Mouse (Mus musculus) spleen, postnatal 4 days (tissue): ENCODE results near the gene Tgm7.

Experiments
- DNase-seq, 2 experiments: peaks; one replicate each; pipeline ENCODE4 v3.0.0; 2022; ENCODE audit warnings: low spot score in 2 of 2

Tgm7 gene

GRCm38 (mm10) chr2:121074747-121075146 is 34.8 kb downstream of the Tgm7 start:
- DNase-seq, result no peak

GRCm38 (mm10) chr2:121071871-121072270 is 37.7 kb downstream of the Tgm7 start:
- DNase-seq, result no peak

- DNase-seq, result no peak
Measured at GRCm38 (mm10) chr2:121069506-121069905, 40.1 kb downstream of the Tgm7 start.

GRCm38 (mm10) chr2:121067116-121067515 is 42.5 kb downstream of the Tgm7 start:
- no peak for DNase-seq

GRCm38 (mm10) chr2:121061315-121061714 is 48.3 kb downstream of the Tgm7 start:
- DNase-seq, result no peak

- no peak for DNase-seq
Measured at GRCm38 (mm10) chr2:121057997-121058396, 51.6 kb downstream of the Tgm7 start.

- DNase-seq, result peak in 1 of 2 experiments; percentile 55
Measured at GRCm38 (mm10) chr2:121055915-121056314, 53.7 kb downstream of the Tgm7 start.

GRCm38 (mm10) chr2:121054060-121054459 is 55.5 kb downstream of the Tgm7 start:
- no peak for DNase-seq

- DNase-seq, result no peak
Measured at GRCm38 (mm10) chr2:121052176-121052575, 57.4 kb downstream of the Tgm7 start.

GRCm38 (mm10) chr2:121045653-121046052 is 63.9 kb downstream of the Tgm7 start:
- no peak for DNase-seq
